Mouse (Mus musculus) myocyte (in vitro differentiated cells): ENCODE measurements around the gene Peli1.

Experiments used
- E2F4 ChIP-seq: IDR thresholded peaks from one replicate; pipeline ENCODE4 v1.6.1; 2011; ENCODE audit warnings: mild to moderate bottlenecking, control low read depth, moderate library complexity; ENCODE audit not compliant: insufficient read depth
- MAX ChIP-seq: IDR thresholded peaks from one replicate; pipeline ENCODE4 v1.6.1; 2011; ENCODE audit warnings: low read depth, mild to moderate bottlenecking, control low read depth
- MYOG ChIP-seq, 3 experiments: IDR thresholded peaks; one replicate each; pipeline ENCODE4 v1.6.1; 2011; ENCODE audit warnings: control low read depth in 2 of 3, low read depth in 2 of 3, mild to moderate bottlenecking in 2 of 3; ENCODE audit not compliant: insufficient read length in 2 of 3, control insufficient read depth in 1 of 3, insufficient read depth in 1 of 3
- POLR2A ChIP-seq: IDR thresholded peaks from one replicate; pipeline ENCODE4 v1.6.1; 2011; ENCODE audit warnings: low read depth, mild to moderate bottlenecking, control low read depth, moderate library complexity; ENCODE audit not compliant: insufficient read length
- POLR2AphosphoS2 ChIP-seq: IDR thresholded peaks from one replicate; pipeline ENCODE4 v1.6.1; 2011; ENCODE audit warnings: low read depth, control low read depth; ENCODE audit not compliant: insufficient read length
- REST ChIP-seq: IDR thresholded peaks from one replicate; pipeline ENCODE4 v1.6.1; 2011; ENCODE audit warnings: mild to moderate bottlenecking, control low read depth, moderate library complexity; ENCODE audit not compliant: insufficient read depth, insufficient read length
- SRF ChIP-seq: IDR thresholded peaks from one replicate; pipeline ENCODE4 v1.6.1; 2011; ENCODE audit warnings: low read depth; ENCODE audit not compliant: control insufficient read depth, insufficient read length

- TF ChIP-seq POLR2A = no peak
- no peak for TF ChIP-seq E2F4
- no peak for TF ChIP-seq MYOG (IDR thresholded peaks at IDR 0.05; ENCODE audit: control insufficient read depth in 1 of 3, insufficient read depth in 1 of 3, insufficient read length in 2 of 3, low read depth in 2 of 3)
- no peak for TF ChIP-seq MAX
- no peak for TF ChIP-seq POLR2AphosphoS2
- TF ChIP-seq SRF = no peak
- no peak for TF ChIP-seq REST
Observed at GRCm38 (mm10) chr11:21047921-21048320, 43.2 kb upstream of the Peli1 start.
